Mouse (Mus musculus): ENCODE data around the gene Ciita. TPM values are rescaled to one million over a fixed set of nuclear protein-coding genes. Genes with fewer than 3 reads are reported as not detected.

Ciita gene
- polyA plus RNA-seq, 1 experiment from 2014 or later, result 0.15 TPM

GRCm38 (mm10) chr16:10567153-10567552 lies 87.3 kb downstream of the Ciita start:
- no peak for DNase-seq (ENCODE audit: low spot score)
- Histone ChIP-seq H3K36me3 (ENCODE audit: control insufficient read depth, insufficient read depth, low read length) (peaks cover 40% of the 10 kb centered on the region), H3K9me3 (replicated peaks; ENCODE audit: control insufficient read depth, low read length) (no peaks in the 10 kb centered on the region), H3K4me2 (ENCODE audit: low read length) (no peak overlapping the region), H3K27ac (ENCODE audit: low read depth, low read length) (no peak overlapping the region), H3K9ac (ENCODE audit: low read length) (no peak overlapping the region), H3K4me3 (ENCODE audit: low read depth, low read length) (no peak overlapping the region), H3K4me1 (ENCODE audit: control insufficient read depth, insufficient read depth, low read length) (no peaks in the 10 kb centered on the region), H3K27me3 (replicated peaks; ENCODE audit: control insufficient read depth, insufficient read depth, low read length) (no peaks in the 10 kb centered on the region)
- WGBS, result 89% methylated on average over 4 of the region's 4 CpGs
- no peak for ATAC-seq

- Histone ChIP-seq H3K27me3 (replicated peaks; ENCODE audit: control insufficient read depth, insufficient read depth, low read length) (no peaks in the 10 kb centered on the region), H3K36me3 (ENCODE audit: control insufficient read depth, insufficient read depth, low read length) (peaks cover 49% of the 10 kb centered on the region), H3K9ac (ENCODE audit: low read length) (no peak overlapping the region), H3K27ac (ENCODE audit: low read depth, low read length) (no peak overlapping the region), H3K9me3 (replicated peaks; ENCODE audit: control insufficient read depth, low read length) (no peaks in the 10 kb centered on the region), H3K4me3 (ENCODE audit: low read depth, low read length) (no peak overlapping the region), H3K4me1 (ENCODE audit: control insufficient read depth, insufficient read depth, low read length) (no peaks in the 10 kb centered on the region), H3K4me2 (ENCODE audit: low read length) (no peak overlapping the region)
- WGBS, result 89% methylated on average over 5 of the region's 5 CpGs
- ATAC-seq, result no peak
- no peak for DNase-seq (ENCODE audit: low spot score)
Observed at GRCm38 (mm10) chr16:10569809-10570395, 90.0 kb downstream of the Ciita start.

GRCm38 (mm10) chr16:10570708-10571107 lies 90.8 kb downstream of the Ciita start:
- Histone ChIP-seq H3K4me3 (ENCODE audit: low read depth, low read length) (no peak overlapping the region), H3K27me3 (replicated peaks; ENCODE audit: control insufficient read depth, insufficient read depth, low read length) (no peaks in the 10 kb centered on the region), H3K4me2 (ENCODE audit: low read length) (no peak overlapping the region), H3K9ac (ENCODE audit: low read length) (no peak overlapping the region), H3K27ac (ENCODE audit: low read depth, low read length) (no peak overlapping the region), H3K36me3 (ENCODE audit: control insufficient read depth, insufficient read depth, low read length) (peaks cover 52% of the 10 kb centered on the region), H3K4me1 (ENCODE audit: control insufficient read depth, insufficient read depth, low read length) (no peaks in the 10 kb centered on the region), H3K9me3 (replicated peaks; ENCODE audit: control insufficient read depth, low read length) (no peaks in the 10 kb centered on the region)
- WGBS, result 77% methylated on average over 1 of the region's 1 CpGs
- DNase-seq (ENCODE audit: low spot score) (no peak), ATAC-seq (no peak)

- ATAC-seq, result no peak
- no peak overlapping the region for H3K4me3 ChIP-seq (ENCODE audit: low read depth, low read length)
- H3K27me3 ChIP-seq (replicated peaks; ENCODE audit: control insufficient read depth, insufficient read depth, low read length), result no peaks in the 10 kb centered on the region
- no peak overlapping the region for H3K27ac ChIP-seq (ENCODE audit: low read depth, low read length)
- no peaks in the 10 kb centered on the region for H3K4me1 ChIP-seq (ENCODE audit: control insufficient read depth, insufficient read depth, low read length)
- no peak overlapping the region for H3K4me2 ChIP-seq (ENCODE audit: low read length)
- 59% methylated on average over 2 of the region's 2 CpGs for WGBS
- H3K36me3 ChIP-seq (ENCODE audit: control insufficient read depth, insufficient read depth, low read length), result peaks cover 64% of the 10 kb centered on the region
- H3K9ac ChIP-seq (ENCODE audit: low read length), result no peak overlapping the region
- DNase-seq (ENCODE audit: low spot score), result peak; percentile 44
- H3K9me3 ChIP-seq (replicated peaks; ENCODE audit: control insufficient read depth, low read length), result no peaks in the 10 kb centered on the region
Observed at GRCm38 (mm10) chr16:10571820-10572219, 92.0 kb downstream of the Ciita start.

- no peaks in the 10 kb centered on the region for H3K9me3 ChIP-seq (replicated peaks; ENCODE audit: control insufficient read depth, low read length)
- no peak overlapping the region for H3K9ac ChIP-seq (ENCODE audit: low read length)
- no peaks in the 10 kb centered on the region for H3K27me3 ChIP-seq (replicated peaks; ENCODE audit: control insufficient read depth, insufficient read depth, low read length)
- no peak for ATAC-seq
- H3K4me2 ChIP-seq (ENCODE audit: low read length), result no peak overlapping the region
- no peaks in the 10 kb centered on the region for H3K4me1 ChIP-seq (ENCODE audit: control insufficient read depth, insufficient read depth, low read length)
- peaks cover 69% of the 10 kb centered on the region for H3K36me3 ChIP-seq (ENCODE audit: control insufficient read depth, insufficient read depth, low read length)
- H3K4me3 ChIP-seq (ENCODE audit: low read depth, low read length), result no peak overlapping the region
- no peak for DNase-seq (ENCODE audit: low spot score)
- H3K27ac ChIP-seq (ENCODE audit: low read depth, low read length), result no peak overlapping the region
- 75% methylated on average over 2 of the region's 2 CpGs for WGBS
Observed at GRCm38 (mm10) chr16:10574936-10575335, 95.1 kb downstream of the Ciita start.

- H3K36me3 ChIP-seq (ENCODE audit: control insufficient read depth, insufficient read depth, low read length), result peaks cover 74% of the 10 kb centered on the region
- DNase-seq (ENCODE audit: low spot score) (no peak), ATAC-seq (no peak)
- no peaks in the 10 kb centered on the region for H3K4me1 ChIP-seq (ENCODE audit: control insufficient read depth, insufficient read depth, low read length)
- no peaks in the 10 kb centered on the region for H3K27me3 ChIP-seq (replicated peaks; ENCODE audit: control insufficient read depth, insufficient read depth, low read length)
- no peak overlapping the region for H3K9ac ChIP-seq (ENCODE audit: low read length)
- no peak overlapping the region for H3K4me2 ChIP-seq (ENCODE audit: low read length)
- 92% methylated on average over 4 of the region's 4 CpGs for WGBS
- no peak overlapping the region for H3K4me3 ChIP-seq (ENCODE audit: low read depth, low read length)
- no peaks in the 10 kb centered on the region for H3K9me3 ChIP-seq (replicated peaks; ENCODE audit: control insufficient read depth, low read length)
- H3K27ac ChIP-seq (ENCODE audit: low read depth, low read length), result no peak overlapping the region
Observed at GRCm38 (mm10) chr16:10575915-10576314, 96.1 kb downstream of the Ciita start.

- ATAC-seq, result no peak
- peaks cover 80% of the 10 kb centered on the region for H3K36me3 ChIP-seq (ENCODE audit: control insufficient read depth, insufficient read depth, low read length)
Observed at GRCm38 (mm10) chr16:10577548-10577947, 97.7 kb downstream of the Ciita start.

More at GRCm38 (mm10) chr16:10577548-10577947, 97.7 kb downstream of the Ciita start:
- Histone ChIP-seq H3K4me1 (ENCODE audit: control insufficient read depth, insufficient read depth, low read length) (no peaks in the 10 kb centered on the region), H3K9me3 (replicated peaks; ENCODE audit: control insufficient read depth, low read length) (no peaks in the 10 kb centered on the region), H3K4me2 (ENCODE audit: low read length) (no peak overlapping the region), H3K27me3 (replicated peaks; ENCODE audit: control insufficient read depth, insufficient read depth, low read length) (no peaks in the 10 kb centered on the region), H3K9ac (ENCODE audit: low read length) (no peak overlapping the region), H3K27ac (ENCODE audit: low read depth, low read length) (no peak overlapping the region), H3K4me3 (ENCODE audit: low read depth, low read length) (no peak overlapping the region)
- no peak for DNase-seq (ENCODE audit: low spot score)
- 75% methylated on average over 5 of the region's 5 CpGs for whole genome bisulfite sequencing

Other genes with a start within 250 kb of the Ciita start
- gene Emp2, start 166.1 kb upstream of the Ciita start, polyA plus RNA-seq (2014; fragmentation: Nextera tagmentation; extraction: Ambion mirVana), result 3.4 and 5.1 TPM in 2 replicates
- 2.7 and 2.9 TPM in 2 replicates for gene Tekt5, start 84.6 kb upstream of the Ciita start, polyA plus RNA-seq (2014; fragmentation: Nextera tagmentation; extraction: Ambion mirVana)
- gene Nubp1, start 68.1 kb upstream of the Ciita start, polyA plus RNA-seq (2014; fragmentation: Nextera tagmentation; extraction: Ambion mirVana), result 40.7 and 49.4 TPM in 2 replicates
- 38.9 and 45.8 TPM in 2 replicates for gene Tvp23a, start 32.7 kb upstream of the Ciita start, polyA plus RNA-seq (2014; fragmentation: Nextera tagmentation; extraction: Ambion mirVana)
- gene Dexi, start 63.0 kb downstream of the Ciita start, polyA plus RNA-seq (2014; fragmentation: Nextera tagmentation; extraction: Ambion mirVana), result 16.9 and 21.6 TPM in 2 replicates
- 50.2 and 65.6 TPM in 2 replicates for gene Clec16a, start 65.3 kb downstream of the Ciita start, polyA plus RNA-seq (2014; fragmentation: Nextera tagmentation; extraction: Ambion mirVana)

Measured in forebrain, embryonic 14.5 days (tissue).